24 mouse cellular contexts compared by ENCODE assay signal in the genomic region with DNA sequence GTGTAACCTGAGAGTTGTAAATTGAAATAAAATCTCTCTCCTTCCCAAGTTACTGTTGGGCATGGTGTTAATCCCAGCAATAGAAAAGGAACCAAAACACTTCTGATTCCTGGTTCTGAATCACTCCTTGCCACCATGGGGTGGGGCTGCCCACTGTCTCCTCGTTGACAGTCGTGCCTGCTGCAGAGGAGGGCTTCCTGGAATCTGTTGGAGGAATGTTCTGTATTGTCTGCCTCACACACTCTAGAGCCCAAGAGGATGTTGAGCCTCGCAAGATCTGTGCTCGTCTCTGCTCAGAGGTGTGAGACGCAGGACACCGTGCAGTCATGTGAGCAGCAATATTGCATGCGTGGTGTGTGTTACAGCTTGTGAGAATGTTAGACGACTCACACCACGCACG.
DNase-seq lines count a peak whose midpoint lies in the region; ATAC-seq and TF ChIP-seq lines count a peak whose summit lies in the region.
"Had no signal": no experiment of that assay in that cellular context is flagged by ENCODE, and none has a peak within 500 bp of the region (broad histone marks: within the 10 kb centered on the region; RNA-seq: fewer than 3 reads in every experiment).

No protein-coding gene starts in this region.

- no peak overlapping the region for H3K27ac ChIP-seq in heart, embryonic 11.5 days (ENCODE audit: low read depth, low read length)
- no peak overlapping the region for H3K27ac ChIP-seq in midbrain, embryonic 11.5 days (ENCODE audit: low read depth, low read length)
- no peak overlapping the region for H3K27ac ChIP-seq in midbrain, postnatal 0 days (ENCODE audit: low read depth, low read length)
- H3K27ac ChIP-seq: embryonic facial prominence, embryonic 10.5 days; embryonic facial prominence, embryonic 12.5 days; forebrain, embryonic 13.5 days; forebrain, embryonic 15.5 days had no signal

- H3K36me3 ChIP-seq in heart, embryonic 11.5 days (ENCODE audit: control insufficient read depth, insufficient read depth, low read length), result no peaks in the 10 kb centered on the region
- H3K36me3 ChIP-seq in midbrain, embryonic 11.5 days (ENCODE audit: control insufficient read depth, insufficient read depth, low read length), result no peaks in the 10 kb centered on the region
- H3K36me3 ChIP-seq in midbrain, postnatal 0 days (ENCODE audit: insufficient read depth, low read length), result no peaks in the 10 kb centered on the region
- H3K36me3 ChIP-seq: embryonic facial prominence, embryonic 10.5 days; embryonic facial prominence, embryonic 12.5 days; forebrain, embryonic 15.5 days; G1E had no signal

- no peaks in the 10 kb centered on the region for H3K9me3 ChIP-seq in heart, embryonic 11.5 days (replicated peaks; ENCODE audit: control insufficient read depth, low read length)
- no peaks in the 10 kb centered on the region for H3K9me3 ChIP-seq in midbrain, embryonic 11.5 days (ENCODE audit: control insufficient read depth, low read length)
- H3K9me3 ChIP-seq in midbrain, postnatal 0 days (ENCODE audit: low read length), result no peaks in the 10 kb centered on the region
- H3K9me3 ChIP-seq: embryonic facial prominence, embryonic 10.5 days; embryonic facial prominence, embryonic 12.5 days; forebrain, embryonic 13.5 days; forebrain, embryonic 15.5 days had no signal

- ATAC-seq in heart, embryonic 11.5 days (replicated peaks; ENCODE audit: insufficient number of reproducible peaks, low FRiP score, low TSS enrichment), result no peak
- no peak for ATAC-seq in midbrain, embryonic 11.5 days (ENCODE audit: low FRiP score)
- ATAC-seq in midbrain, postnatal 0 days (ENCODE audit: low FRiP score), result no peak
- ATAC-seq: activated CD4-positive, CD25-positive, alpha-beta regulatory T cell, adult 4 months; CD4-positive, CD25-positive, alpha-beta regulatory T cell, adult 4 months; forebrain, embryonic 13.5 days; forebrain, embryonic 15.5 days; Patski had no signal

- no peak overlapping the region for H3K4me3 ChIP-seq in heart, embryonic 11.5 days (ENCODE audit: low read depth, low read length)
- H3K4me3 ChIP-seq in midbrain, embryonic 11.5 days (ENCODE audit: low read depth, low read length), result no peak overlapping the region
- H3K4me3 ChIP-seq in midbrain, postnatal 0 days (ENCODE audit: low read depth, low read length), result no peak overlapping the region
- H3K4me3 ChIP-seq: embryonic facial prominence, embryonic 10.5 days; embryonic facial prominence, embryonic 12.5 days; forebrain, embryonic 13.5 days; forebrain, embryonic 15.5 days had no signal

- 65% methylated on average over 10 of the region's 10 CpGs for WGBS in heart, embryonic 11.5 days (ENCODE audit: insufficient replicate concordance)
- WGBS in midbrain, embryonic 11.5 days, result 78% methylated on average over 10 of the region's 10 CpGs
- 78% methylated on average over 10 of the region's 10 CpGs for WGBS in midbrain, postnatal 0 days

- H3K4me1 ChIP-seq in heart, embryonic 11.5 days (ENCODE audit: control insufficient read depth, insufficient read depth, low read length), result no peaks in the 10 kb centered on the region
- peaks cover 9% of the 10 kb centered on the region; the same call in 1 of the 2 replicates for H3K4me1 ChIP-seq in midbrain, embryonic 11.5 days (ENCODE audit: control insufficient read depth, insufficient read depth, low read length)
- H3K4me1 ChIP-seq in midbrain, postnatal 0 days (ENCODE audit: insufficient read depth, low read length), result peaks cover 11% of the 10 kb centered on the region; the same call in 1 of the 2 replicates
- H3K4me1 ChIP-seq: embryonic facial prominence, embryonic 12.5 days had no signal

- TF ChIP-seq CTCF in midbrain, postnatal 0 days (IDR thresholded peaks at IDR 0.05), result no peak

- no peak overlapping the region for H3K4me2 ChIP-seq in heart, embryonic 11.5 days
- no peak overlapping the region for H3K4me2 ChIP-seq in midbrain, embryonic 11.5 days
- H3K4me2 ChIP-seq in midbrain, postnatal 0 days (ENCODE audit: low read depth, low read length, poor library complexity, severe bottlenecking), result no peak overlapping the region
- H3K4me2 ChIP-seq: embryonic facial prominence, embryonic 12.5 days; forebrain, embryonic 13.5 days; forebrain, embryonic 15.5 days had no signal

- peak; percentile 63 for DNase-seq in heart, adult 11 months
- DNase-seq in midbrain, embryonic 11.5 days (ENCODE audit: low spot score, missing footprints), result peak; percentile 64
- no peak for DNase-seq in midbrain, postnatal 0 days (ENCODE audit: low spot score)
- DNase-seq in right cerebral cortex, adult 18-20 months, result peak; percentile 15
- DNase-seq in right cerebral cortex, postnatal 14 days, result no peak
- DNase-seq: adrenal gland, adult 8-10 months; adrenal gland, postnatal 14 days; adrenal gland, postnatal 36 days; B cell, adult 2 months; cerebellum, adult 11-12 months; cerebellum, adult 2 months; cerebellum, adult 9-10 months; cerebellum, postnatal 10 days; cerebellum, postnatal 25 days had no signal

- no peak overlapping the region for H3K9ac ChIP-seq in heart, embryonic 11.5 days (ENCODE audit: low read depth, low read length)
- no peak overlapping the region for H3K9ac ChIP-seq in midbrain, embryonic 11.5 days (ENCODE audit: low read length)
- no peak overlapping the region for H3K9ac ChIP-seq in midbrain, postnatal 0 days (replicated peaks; ENCODE audit: low read length, poor library complexity, severe bottlenecking)
- H3K9ac ChIP-seq: embryonic facial prominence, embryonic 12.5 days; forebrain, embryonic 13.5 days; forebrain, embryonic 15.5 days had no signal

- no peaks in the 10 kb centered on the region for H3K27me3 ChIP-seq in heart, embryonic 11.5 days (ENCODE audit: control insufficient read depth, insufficient read depth, low read length)
- H3K27me3 ChIP-seq in midbrain, embryonic 11.5 days (ENCODE audit: control insufficient read depth, insufficient read depth, low read length), result no peaks in the 10 kb centered on the region
- no peaks in the 10 kb centered on the region for H3K27me3 ChIP-seq in midbrain, postnatal 0 days (ENCODE audit: insufficient read depth, low read length)
- H3K27me3 ChIP-seq: CH12.LX; embryonic facial prominence, embryonic 12.5 days; forebrain, embryonic 13.5 days; forebrain, embryonic 15.5 days; Patski had no signal

Comparison
In these comparisons a context has a peak if more than half of its experiments do, and no peak if none do; other contexts are left out.
1. DNase-seq: peak in heart, adult 11 months (single experiment), midbrain, embryonic 11.5 days (single experiment) and right cerebral cortex, adult 18-20 months (single experiment); none in midbrain, postnatal 0 days (single experiment) and right cerebral cortex, postnatal 14 days (single experiment).